Mouse (Mus musculus): ENCODE data around the gene Ncor1. TPM values are rescaled to one million over a fixed set of nuclear protein-coding genes. Genes with fewer than 3 reads are reported as not detected.

Gene Ncor1
- polyA plus RNA-seq, 1 experiment from 2014 or later = 72.0 TPM

- Histone ChIP-seq H3K9ac (ENCODE audit: low read length) (no peak overlapping the region), H3K4me3 (ENCODE audit: low read length) (no peak overlapping the region), H3K27me3 (ENCODE audit: control insufficient read depth, insufficient read depth, low read length) (no peaks in the 10 kb centered on the region), H3K4me2 (ENCODE audit: low read depth, low read length) (no peak overlapping the region), H3K27ac (ENCODE audit: low read length) (no peak overlapping the region), H3K9me3 (replicated peaks; ENCODE audit: control insufficient read depth, low read length) (no peaks in the 10 kb centered on the region), H3K4me1 (ENCODE audit: control insufficient read depth, insufficient read depth, low read length) (no peaks in the 10 kb centered on the region), H3K36me3 (ENCODE audit: control insufficient read depth, insufficient read depth) (peaks cover 46% of the 10 kb centered on the region)
- 88% methylated on average over 2 of the region's 2 CpGs for WGBS
- ATAC-seq (replicated peaks; ENCODE audit: extremely low read depth, insufficient read depth, low FRiP score) = no peak
These were observed 103.1 kb downstream of the Ncor1 start for GRCm38 (mm10) chr11:62355216-62355615.

GRCm38 (mm10) chr11:62351948-62352347, 106.4 kb downstream of the Ncor1 start:
- ATAC-seq (replicated peaks; ENCODE audit: extremely low read depth, insufficient read depth, low FRiP score) = no peak
- Histone ChIP-seq H3K36me3 (ENCODE audit: control insufficient read depth, insufficient read depth) (peaks cover 58% of the 10 kb centered on the region), H3K4me3 (ENCODE audit: low read length) (no peak overlapping the region), H3K9me3 (replicated peaks; ENCODE audit: control insufficient read depth, low read length) (no peaks in the 10 kb centered on the region), H3K4me1 (ENCODE audit: control insufficient read depth, insufficient read depth, low read length) (no peaks in the 10 kb centered on the region), H3K27me3 (ENCODE audit: control insufficient read depth, insufficient read depth, low read length) (no peaks in the 10 kb centered on the region), H3K4me2 (ENCODE audit: low read depth, low read length) (no peak overlapping the region), H3K27ac (ENCODE audit: low read length) (no peak overlapping the region), H3K9ac (ENCODE audit: low read length) (no peak overlapping the region)
- WGBS = 79% methylated on average over 4 of the region's 4 CpGs

- Histone ChIP-seq H3K36me3 (ENCODE audit: control insufficient read depth, insufficient read depth) (peaks cover 45% of the 10 kb centered on the region), H3K9ac (ENCODE audit: low read length) (no peak overlapping the region), H3K4me2 (ENCODE audit: low read depth, low read length) (no peak overlapping the region), H3K27ac (ENCODE audit: low read length) (no peak overlapping the region), H3K4me3 (ENCODE audit: low read length) (no peak overlapping the region), H3K4me1 (ENCODE audit: control insufficient read depth, insufficient read depth, low read length) (no peaks in the 10 kb centered on the region), H3K9me3 (replicated peaks; ENCODE audit: control insufficient read depth, low read length) (no peaks in the 10 kb centered on the region), H3K27me3 (ENCODE audit: control insufficient read depth, insufficient read depth, low read length) (no peaks in the 10 kb centered on the region)
- ATAC-seq (replicated peaks; ENCODE audit: extremely low read depth, insufficient read depth, low FRiP score) = no peak
- 91% methylated on average over 13 of the region's 13 CpGs for WGBS
These were observed 115.3 kb downstream of the Ncor1 start for GRCm38 (mm10) chr11:62343002-62343401.

- Histone ChIP-seq H3K9me3 (replicated peaks; ENCODE audit: control insufficient read depth, low read length) (no peaks in the 10 kb centered on the region), H3K36me3 (ENCODE audit: control insufficient read depth, insufficient read depth) (peaks cover 62% of the 10 kb centered on the region), H3K27ac (ENCODE audit: low read length) (no peak overlapping the region), H3K27me3 (ENCODE audit: control insufficient read depth, insufficient read depth, low read length) (no peaks in the 10 kb centered on the region), H3K4me1 (ENCODE audit: control insufficient read depth, insufficient read depth, low read length) (no peaks in the 10 kb centered on the region), H3K9ac (ENCODE audit: low read length) (no peak overlapping the region), H3K4me2 (ENCODE audit: low read depth, low read length) (no peak overlapping the region), H3K4me3 (ENCODE audit: low read length) (no peak overlapping the region)
- WGBS = 74% methylated on average over 4 of the region's 4 CpGs
- no peak for ATAC-seq (replicated peaks; ENCODE audit: extremely low read depth, insufficient read depth, low FRiP score)
These were observed 126.1 kb downstream of the Ncor1 start for GRCm38 (mm10) chr11:62332228-62332627.

- no peak for ATAC-seq (replicated peaks; ENCODE audit: extremely low read depth, insufficient read depth, low FRiP score)
- Histone ChIP-seq H3K36me3 (ENCODE audit: control insufficient read depth, insufficient read depth) (peaks cover 61% of the 10 kb centered on the region), H3K27ac (ENCODE audit: low read length) (no peak overlapping the region), H3K27me3 (ENCODE audit: control insufficient read depth, insufficient read depth, low read length) (no peaks in the 10 kb centered on the region), H3K9ac (ENCODE audit: low read length) (no peak overlapping the region), H3K9me3 (replicated peaks; ENCODE audit: control insufficient read depth, low read length) (no peaks in the 10 kb centered on the region), H3K4me2 (ENCODE audit: low read depth, low read length) (no peak overlapping the region), H3K4me1 (ENCODE audit: control insufficient read depth, insufficient read depth, low read length) (no peaks in the 10 kb centered on the region), H3K4me3 (ENCODE audit: low read length) (no peak overlapping the region)
- WGBS = 82% methylated on average over 5 of the region's 5 CpGs
These were observed 127.2 kb downstream of the Ncor1 start for GRCm38 (mm10) chr11:62331141-62331540.

- ATAC-seq (replicated peaks; ENCODE audit: extremely low read depth, insufficient read depth, low FRiP score) = no peak
- no peak overlapping the region for H3K4me2 ChIP-seq (ENCODE audit: low read depth, low read length)
- H3K36me3 ChIP-seq (ENCODE audit: control insufficient read depth, insufficient read depth) = peaks cover 61% of the 10 kb centered on the region
- H3K9me3 ChIP-seq (replicated peaks; ENCODE audit: control insufficient read depth, low read length) = no peaks in the 10 kb centered on the region
- no peak overlapping the region for H3K4me3 ChIP-seq (ENCODE audit: low read length)
- no peak overlapping the region for H3K27ac ChIP-seq (ENCODE audit: low read length)
- H3K27me3 ChIP-seq (ENCODE audit: control insufficient read depth, insufficient read depth, low read length) = no peaks in the 10 kb centered on the region
- H3K9ac ChIP-seq (ENCODE audit: low read length) = no peak overlapping the region
- 35% methylated on average over 3 of the region's 3 CpGs for WGBS
- 0 out of 2 replicates have a peak, but pooled peaks cover 2% of the 10 kb centered on the region for H3K4me1 ChIP-seq (ENCODE audit: control insufficient read depth, insufficient read depth, low read length)
These were observed 134.7 kb downstream of the Ncor1 start for GRCm38 (mm10) chr11:62323659-62324058.

GRCm38 (mm10) chr11:62320097-62320496, 138.2 kb downstream of the Ncor1 start:
- Histone ChIP-seq H3K27ac (ENCODE audit: low read length) (no peak overlapping the region), H3K36me3 (ENCODE audit: control insufficient read depth, insufficient read depth) (peaks cover 63% of the 10 kb centered on the region), H3K9me3 (replicated peaks; ENCODE audit: control insufficient read depth, low read length) (no peaks in the 10 kb centered on the region), H3K27me3 (ENCODE audit: control insufficient read depth, insufficient read depth, low read length) (no peaks in the 10 kb centered on the region), H3K4me1 (ENCODE audit: control insufficient read depth, insufficient read depth, low read length) (0 out of 2 replicates have a peak, but pooled peaks cover 2% of the 10 kb centered on the region), H3K4me3 (ENCODE audit: low read length) (no peak overlapping the region), H3K4me2 (ENCODE audit: low read depth, low read length) (no peak overlapping the region), H3K9ac (ENCODE audit: low read length) (no peak overlapping the region)
- ATAC-seq (replicated peaks; ENCODE audit: extremely low read depth, insufficient read depth, low FRiP score) = no peak
- WGBS = 85% methylated on average over 3 of the region's 3 CpGs

GRCm38 (mm10) chr11:62317746-62318145, 140.6 kb downstream of the Ncor1 start:
- WGBS = 78% methylated on average over 11 of the region's 11 CpGs

GRCm38 (mm10) chr11:62314984-62315383, 143.4 kb downstream of the Ncor1 start:
- Histone ChIP-seq H3K4me1 (ENCODE audit: control insufficient read depth, insufficient read depth, low read length) (no peaks in the 10 kb centered on the region), H3K9ac (ENCODE audit: low read length) (no peak overlapping the region), H3K36me3 (ENCODE audit: control insufficient read depth, insufficient read depth) (peaks cover 62% of the 10 kb centered on the region), H3K27me3 (ENCODE audit: control insufficient read depth, insufficient read depth, low read length) (no peaks in the 10 kb centered on the region), H3K4me2 (ENCODE audit: low read depth, low read length) (no peak overlapping the region), H3K27ac (ENCODE audit: low read length) (no peak overlapping the region), H3K4me3 (ENCODE audit: low read length) (no peak overlapping the region), H3K9me3 (replicated peaks; ENCODE audit: control insufficient read depth, low read length) (no peaks in the 10 kb centered on the region)
- 94% methylated on average over 5 of the region's 5 CpGs for WGBS
- no peak for ATAC-seq (replicated peaks; ENCODE audit: extremely low read depth, insufficient read depth, low FRiP score)

More at GRCm38 (mm10) chr11:62317746-62318145, 140.6 kb downstream of the Ncor1 start:
- no peaks in the 10 kb centered on the region for H3K9me3 ChIP-seq (replicated peaks; ENCODE audit: control insufficient read depth, low read length)
- no peak overlapping the region for H3K4me3 ChIP-seq (ENCODE audit: low read length)
- no peak overlapping the region for H3K9ac ChIP-seq (ENCODE audit: low read length)
- no peaks in the 10 kb centered on the region for H3K27me3 ChIP-seq (ENCODE audit: control insufficient read depth, insufficient read depth, low read length)
- no peaks in the 10 kb centered on the region for H3K4me1 ChIP-seq (ENCODE audit: control insufficient read depth, insufficient read depth, low read length)
- ATAC-seq (replicated peaks; ENCODE audit: extremely low read depth, insufficient read depth, low FRiP score) = no peak
- H3K36me3 ChIP-seq (ENCODE audit: control insufficient read depth, insufficient read depth) = peaks cover 71% of the 10 kb centered on the region
- H3K27ac ChIP-seq (ENCODE audit: low read length) = no peak overlapping the region
- H3K4me2 ChIP-seq (ENCODE audit: low read depth, low read length) = no peak overlapping the region

Data from heart, embryonic 16.5 days (tissue).